Mouse (Mus musculus): ENCODE results near the gene Ccdc87. TPM values are rescaled to one million over a fixed set of nuclear protein-coding genes. Genes with fewer than 3 reads are reported as not detected.
A peak's percentile ranks its signal among the peaks of the same experiment; 100 is the strongest.
"Not testable (repeated sequence)": the region's sequence is repeated elsewhere in the genome, so short reads cannot be mapped to it uniquely, and the experiment has no call there.

Ccdc87 gene
- total and polyA plus RNA-seq, 2 experiments from 2014 or later: 1.0 to 1.2 TPM

DNA sequence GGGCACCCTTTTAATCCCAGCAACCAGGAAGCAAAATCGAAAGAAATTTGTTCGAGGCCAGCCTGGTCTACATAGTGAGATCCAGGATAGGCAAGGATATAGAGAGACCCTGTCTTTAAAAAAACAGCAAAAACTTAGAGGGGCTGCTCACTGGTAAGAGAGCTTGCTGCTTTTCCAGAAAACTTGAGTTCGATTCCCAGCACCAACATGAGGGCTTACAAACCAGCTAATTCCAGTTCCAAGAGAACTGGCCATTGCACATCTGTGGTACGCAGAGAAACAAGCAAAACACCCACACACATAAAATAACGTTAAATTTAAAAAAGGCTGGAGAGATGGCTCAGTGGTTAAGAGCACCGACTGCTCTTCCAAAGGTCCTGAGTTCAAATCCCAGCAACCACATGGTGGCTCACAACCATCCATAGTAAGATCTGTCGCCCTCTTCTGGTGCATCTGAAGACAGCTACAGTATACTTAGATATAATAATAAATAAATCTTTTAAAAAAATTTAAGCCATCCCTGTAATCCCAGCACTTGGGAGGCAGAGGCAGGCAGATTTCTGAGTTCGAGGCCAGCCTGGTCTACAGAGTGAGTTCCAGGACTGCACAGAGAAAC, 26.7 kb upstream of the Ccdc87 start:
- not testable (repeated sequence) for H3K27me3 ChIP-seq (ENCODE audit: insufficient read depth, low read length); DNase-seq (ENCODE audit: low spot score); H3K36me3 ChIP-seq (ENCODE audit: insufficient read depth, low read length); ATAC-seq (ENCODE audit: low FRiP score); H3K9me3 ChIP-seq (ENCODE audit: low read length)
- 0 out of 2 replicates have a peak, but pooled peaks have one; percentile 29 for TF ChIP-seq CTCF (IDR thresholded peaks at IDR 0.05)
- 79% methylated on average over 8 of the region's 8 CpGs for WGBS
- peak overlapping the region; percentile 64 for H3K9ac ChIP-seq (replicated peaks; ENCODE audit: low read length, poor library complexity, severe bottlenecking)
- peak overlapping the region; percentile 81 for H3K27ac ChIP-seq (ENCODE audit: low read depth, low read length)
- peak overlapping the region; percentile 76 for H3K4me2 ChIP-seq (ENCODE audit: low read depth, low read length, poor library complexity, severe bottlenecking)
- H3K4me1 ChIP-seq (ENCODE audit: insufficient read depth, low read length): peaks cover 13% of the 10 kb centered on the region; the same call in 1 of the 2 replicates
- H3K4me3 ChIP-seq (ENCODE audit: low read depth, low read length): peak overlapping the region; percentile 83

DNA sequence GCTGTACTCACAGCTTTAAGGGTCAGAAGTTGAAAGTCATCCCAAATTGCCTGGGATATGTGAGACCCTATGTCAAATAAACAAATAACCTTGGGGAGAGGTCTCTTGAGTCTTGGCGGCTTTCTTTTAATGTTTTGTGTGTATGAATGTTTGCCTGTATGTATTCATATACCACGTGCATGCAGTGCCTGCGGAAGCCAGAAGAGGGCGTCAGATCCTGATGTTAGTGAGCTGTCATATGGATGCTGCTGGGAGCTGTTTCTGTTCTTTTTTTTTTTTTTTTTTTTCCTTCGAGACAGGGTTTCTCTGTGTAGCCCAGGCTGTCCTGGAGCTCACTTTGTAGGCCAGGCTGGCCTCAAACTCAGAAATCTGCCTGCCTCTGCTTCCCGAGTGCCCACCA, 26.2 kb upstream of the Ccdc87 start:
- H3K4me1 ChIP-seq (ENCODE audit: insufficient read depth, low read length): peaks cover 13% of the 10 kb centered on the region; the same call in 1 of the 2 replicates
- no peak for ATAC-seq (ENCODE audit: low FRiP score)
- DNase-seq (ENCODE audit: low spot score): no peak
- H3K9me3 ChIP-seq (ENCODE audit: low read length): no peaks in the 10 kb centered on the region
- H3K36me3 ChIP-seq (ENCODE audit: insufficient read depth, low read length): no peaks in the 10 kb centered on the region
- 84% methylated on average over 6 of the region's 6 CpGs for whole genome bisulfite sequencing
- H3K27me3 ChIP-seq (ENCODE audit: insufficient read depth, low read length): no peaks in the 10 kb centered on the region
- no peak overlapping the region for H3K27ac ChIP-seq (ENCODE audit: low read depth, low read length)
- TF ChIP-seq CTCF (IDR thresholded peaks at IDR 0.05): peak; percentile 55
- no peak overlapping the region for H3K4me2 ChIP-seq (ENCODE audit: low read depth, low read length, poor library complexity, severe bottlenecking)
- no peak overlapping the region for H3K4me3 ChIP-seq (ENCODE audit: low read depth, low read length)
- H3K9ac ChIP-seq (replicated peaks; ENCODE audit: low read length, poor library complexity, severe bottlenecking): no peak overlapping the region

GRCm38 (mm10) chr19:4817182-4817835, 21.9 kb upstream of the Ccdc87 start:
- WGBS: 70% methylated on average over 1 of the region's 1 CpGs
- DNase-seq (ENCODE audit: low spot score) (no peak), ATAC-seq (ENCODE audit: low FRiP score) (no peak)
- Histone ChIP-seq H3K4me1 (ENCODE audit: insufficient read depth, low read length) (no peaks in the 10 kb centered on the region), H3K9ac (replicated peaks; ENCODE audit: low read length, poor library complexity, severe bottlenecking) (no peak overlapping the region), H3K36me3 (ENCODE audit: insufficient read depth, low read length) (no peaks in the 10 kb centered on the region), H3K27me3 (ENCODE audit: insufficient read depth, low read length) (no peaks in the 10 kb centered on the region), H3K27ac (ENCODE audit: low read depth, low read length) (no peak overlapping the region), H3K4me2 (ENCODE audit: low read depth, low read length, poor library complexity, severe bottlenecking) (no peak overlapping the region), H3K4me3 (ENCODE audit: low read depth, low read length) (no peak overlapping the region), H3K9me3 (ENCODE audit: low read length) (no peaks in the 10 kb centered on the region)
- TF ChIP-seq CTCF (IDR thresholded peaks at IDR 0.05): no peak

- H3K9ac ChIP-seq (replicated peaks; ENCODE audit: low read length, poor library complexity, severe bottlenecking): no peak overlapping the region
- no peaks in the 10 kb centered on the region for H3K9me3 ChIP-seq (ENCODE audit: low read length)
- H3K4me2 ChIP-seq (ENCODE audit: low read depth, low read length, poor library complexity, severe bottlenecking): no peak overlapping the region
- 64% methylated on average over 5 of the region's 5 CpGs for WGBS
- H3K36me3 ChIP-seq (ENCODE audit: insufficient read depth, low read length): peaks cover 9% of the 10 kb centered on the region; the same call in 1 of the 2 replicates
- H3K27ac ChIP-seq (ENCODE audit: low read depth, low read length): no peak overlapping the region
- H3K27me3 ChIP-seq (ENCODE audit: insufficient read depth, low read length): no peaks in the 10 kb centered on the region
- H3K4me1 ChIP-seq (ENCODE audit: insufficient read depth, low read length): no peaks in the 10 kb centered on the region
- peak; percentile 46 for TF ChIP-seq CTCF (IDR thresholded peaks at IDR 0.05)
- ATAC-seq (ENCODE audit: low FRiP score) (0 out of 2 replicates have a peak, but pooled peaks have one; percentile 41), DNase-seq (ENCODE audit: low spot score) (peak; percentile 89)
- no peak overlapping the region for H3K4me3 ChIP-seq (ENCODE audit: low read depth, low read length)
Measured at GRCm38 (mm10) chr19:4820678-4821303, 18.4 kb upstream of the Ccdc87 start.

- no peak for ATAC-seq (ENCODE audit: low FRiP score)
- WGBS: 67% methylated on average over 16 of the region's 16 CpGs
- no peak for TF ChIP-seq CTCF (IDR thresholded peaks at IDR 0.05)
Measured at GRCm38 (mm10) chr19:4828444-4829114, 10.6 kb upstream of the Ccdc87 start.

More at GRCm38 (mm10) chr19:4828444-4829114, 10.6 kb upstream of the Ccdc87 start:
- Histone ChIP-seq H3K9ac (replicated peaks; ENCODE audit: low read length, poor library complexity, severe bottlenecking) (no peak overlapping the region), H3K27me3 (ENCODE audit: insufficient read depth, low read length) (no peaks in the 10 kb centered on the region), H3K4me1 (ENCODE audit: insufficient read depth, low read length) (no peaks in the 10 kb centered on the region), H3K9me3 (ENCODE audit: low read length) (no peaks in the 10 kb centered on the region), H3K4me2 (ENCODE audit: low read depth, low read length, poor library complexity, severe bottlenecking) (no peak overlapping the region), H3K27ac (ENCODE audit: low read depth, low read length) (no peak overlapping the region), H3K4me3 (ENCODE audit: low read depth, low read length) (no peak overlapping the region), H3K36me3 (ENCODE audit: insufficient read depth, low read length) (peaks cover 19% of the 10 kb centered on the region)
- DNase-seq (ENCODE audit: low spot score): no peak

All from midbrain, postnatal 0 days (tissue).